Mouse (Mus musculus): ENCODE data around the gene Slc31a1.

GRCm38 (mm10) chr4:62364299-62364698 is 3.8 kb downstream of the Slc31a1 start:
- TF ChIP-seq POLR2A (IDR thresholded peaks at IDR 0.05; ENCODE audit: borderline replicate concordance, control insufficient read depth, low read depth, low read length) (no peak), CTCF (IDR thresholded peaks at IDR 0.05; ENCODE audit: control insufficient read depth, insufficient read depth, low read length) (no peak)

Measured in bone marrow, adult 2 months (tissue).